Mouse (Mus musculus) spleen, adult 2 months (tissue): ENCODE measurements around the gene Ddx55. TPM values are rescaled to one million over a fixed set of nuclear protein-coding genes. Genes with fewer than 3 reads are reported as not detected.

Experiments used
- DNase-seq, 2 experiments: peaks; one replicate each; pipeline versions ENCODE4 v3.0.0 to v3.0.0-alpha.2; 2012 to 2021; ENCODE audit warnings: low spot score in 2 of 2, low read depth in 1 of 2
- H3K27ac ChIP-seq: fragments of 200-500 bp; 2 replicates; pipeline ENCODE4 v1.5.1; 2012; ENCODE audit warnings: low read length, inconsistent platforms; ENCODE audit not compliant: insufficient read depth
- H3K27me3 ChIP-seq: fragments of 200-500 bp; 2 replicates; pipeline ENCODE4 v1.6.1; 2012; ENCODE audit warnings: mild to moderate bottlenecking, moderate library complexity, low read length, inconsistent platforms; ENCODE audit not compliant: control insufficient read depth, insufficient read depth
- H3K36me3 ChIP-seq: fragments of 200-500 bp; 2 replicates; pipeline ENCODE4 v1.6.1; 2012; ENCODE audit warnings: mild to moderate bottlenecking, low read length, inconsistent platforms; ENCODE audit not compliant: control insufficient read depth, insufficient read depth
- H3K4me1 ChIP-seq: fragments of 200-500 bp; 2 replicates; pipeline ENCODE4 v1.6.1; 2011; ENCODE audit warnings: inconsistent platforms; ENCODE audit not compliant: control insufficient read depth, insufficient read depth, insufficient read length
- H3K4me3 ChIP-seq: fragments of 200-500 bp; 2 replicates; pipeline ENCODE4 v1.5.1; 2011; ENCODE audit warnings: mild to moderate bottlenecking, inconsistent platforms; ENCODE audit not compliant: insufficient read depth, insufficient read length; ENCODE audit errors: extremely low read depth
- CTCF ChIP-seq: fragments of 200-500 bp; IDR thresholded peaks from 2 replicates; pipeline ENCODE4 v1.5.1; 2011; ENCODE audit warnings: mild to moderate bottlenecking, inconsistent platforms; ENCODE audit not compliant: insufficient read depth, insufficient read length, insufficient replicate concordance; ENCODE audit errors: extremely low read depth
- POLR2A ChIP-seq: fragments of 200-500 bp; IDR thresholded peaks from 2 replicates; pipeline ENCODE4 v1.6.1; 2011; ENCODE audit warnings: low read depth, low read length, inconsistent platforms
- WGBS: fragments of 180-500 bp; shearing (Covaris S2); methylation state at CpG from one replicate; pipeline ENCODE4 v1.1.7; 2018; 5-methylcytosine and 5-hydroxymethylcytosine counted together
- polyA plus RNA-seq: library from polyadenylated mRNA; depleted of rRNA; stranded (reverse); fragments of >200 nt; gene quantifications from 2 replicates; pipeline ENCODE4 v1.2.3, GENCODE M21; 2012; rRNA removed

Gene Ddx55
- polyA plus RNA-seq, 1 experiment, result 19.1 TPM

DNA sequence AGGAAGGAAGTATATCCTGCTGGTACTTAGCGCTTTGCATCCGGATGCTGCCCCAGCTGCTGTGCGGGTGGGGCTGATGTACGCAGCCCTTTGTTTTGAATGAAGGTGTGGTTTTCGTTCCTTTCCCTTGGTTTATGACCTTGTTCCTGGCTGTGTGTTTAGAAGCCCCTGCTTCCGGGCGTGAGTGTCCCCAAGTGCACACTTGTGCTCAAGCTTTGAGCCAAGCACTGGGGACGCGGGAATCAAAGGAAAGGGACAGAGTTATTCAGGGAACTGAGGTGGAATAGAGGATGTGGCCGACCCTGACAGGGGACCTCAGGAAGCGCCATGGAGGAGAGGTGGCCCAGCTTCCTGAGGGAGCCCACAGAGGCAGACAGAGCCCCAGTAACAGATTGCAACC, 62.0 kb downstream of the Ddx55 start:
- WGBS, result 28% methylated on average over 11 of the region's 11 CpGs
- Histone ChIP-seq H3K4me3 (no peak overlapping the region), H3K27ac (no peak overlapping the region), H3K36me3 (no peaks in the 10 kb centered on the region), H3K4me1 (no peaks in the 10 kb centered on the region), H3K27me3 (no peaks in the 10 kb centered on the region)
- DNase-seq, result no peak
- TF ChIP-seq CTCF, result no peak
- TF ChIP-seq POLR2A, result no peak

DNA sequence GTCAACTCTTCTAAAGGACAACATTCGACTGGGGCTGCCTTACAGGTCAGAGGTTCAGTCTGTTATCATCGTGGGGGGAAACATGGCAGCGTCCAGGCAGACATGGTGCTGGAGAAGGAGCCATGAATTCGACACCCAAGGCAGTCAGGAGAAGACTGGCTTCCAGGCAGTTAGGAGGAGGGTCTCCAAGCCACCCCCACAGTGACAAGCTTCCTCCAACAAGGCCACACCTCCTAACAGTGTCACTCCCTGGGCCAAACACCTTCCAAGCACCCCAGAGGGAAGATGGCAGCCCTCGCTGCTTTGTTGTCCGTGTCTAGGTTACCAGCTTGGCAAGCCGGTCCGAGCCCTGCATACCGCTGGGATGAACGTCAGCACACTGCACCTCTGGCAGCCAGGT, 66.0 kb downstream of the Ddx55 start:
- DNase-seq, result no peak
- no peaks in the 10 kb centered on the region for H3K27me3 ChIP-seq

More for the DNA sequence above, 66.0 kb downstream of the Ddx55 start:
- H3K4me3 ChIP-seq, result no peak overlapping the region
- no peaks in the 10 kb centered on the region for H3K36me3 ChIP-seq
- H3K4me1 ChIP-seq, result no peaks in the 10 kb centered on the region
- TF ChIP-seq CTCF (no peak), POLR2A (no peak)
- no peak overlapping the region for H3K27ac ChIP-seq
- 93% methylated on average over 10 of the region's 10 CpGs for WGBS

Other genes starting within 250 kb of the Ddx55 start
- 3.8 and 4.4 TPM in 2 replicates for gene Mphosph9, start 224.9 kb upstream of the Ddx55 start, polyA plus RNA-seq
- 2.7 and 4.2 TPM in 2 replicates for gene 2810006K23Rik, start 224.8 kb upstream of the Ddx55 start, polyA plus RNA-seq
- gene Cdk2ap1, start 189.8 kb upstream of the Ddx55 start, polyA plus RNA-seq, result 60.4 and 69.3 TPM in 2 replicates
- 12.2 and 14.4 TPM in 2 replicates for gene Sbno1, start 126.9 kb upstream of the Ddx55 start, polyA plus RNA-seq
- 18.4 and 22.8 TPM in 2 replicates for gene Kmt5a, start 112.9 kb upstream of the Ddx55 start, polyA plus RNA-seq
- gene Rilpl2, start 74.5 kb upstream of the Ddx55 start, polyA plus RNA-seq, result 39.4 and 42.7 TPM in 2 replicates
- gene Snrnp35, start 69.7 kb upstream of the Ddx55 start, polyA plus RNA-seq, result 1.5 and 1.7 TPM in 2 replicates
- gene Rilpl1, start 21.5 kb upstream of the Ddx55 start, polyA plus RNA-seq, result 3.6 TPM in 2 replicates
- gene Tmed2, start 12.2 kb upstream of the Ddx55 start, polyA plus RNA-seq, result 54.2 and 96.7 TPM in 2 replicates
- 9.8 and 11.6 TPM in 2 replicates for gene Eif2b1, start 26.3 kb downstream of the Ddx55 start, polyA plus RNA-seq
- gene Gtf2h3, start 26.3 kb downstream of the Ddx55 start, polyA plus RNA-seq, result 25.9 and 29.4 TPM in 2 replicates
- 35.7 and 36.2 TPM in 2 replicates for gene Atp6v0a2, start 75.7 kb downstream of the Ddx55 start, polyA plus RNA-seq
- gene Dnah10, start 172.2 kb downstream of the Ddx55 start, polyA plus RNA-seq, result 0.02 and 0.06 TPM in 2 replicates